Mouse (Mus musculus): ENCODE results near the gene Hpse2.

DNA sequence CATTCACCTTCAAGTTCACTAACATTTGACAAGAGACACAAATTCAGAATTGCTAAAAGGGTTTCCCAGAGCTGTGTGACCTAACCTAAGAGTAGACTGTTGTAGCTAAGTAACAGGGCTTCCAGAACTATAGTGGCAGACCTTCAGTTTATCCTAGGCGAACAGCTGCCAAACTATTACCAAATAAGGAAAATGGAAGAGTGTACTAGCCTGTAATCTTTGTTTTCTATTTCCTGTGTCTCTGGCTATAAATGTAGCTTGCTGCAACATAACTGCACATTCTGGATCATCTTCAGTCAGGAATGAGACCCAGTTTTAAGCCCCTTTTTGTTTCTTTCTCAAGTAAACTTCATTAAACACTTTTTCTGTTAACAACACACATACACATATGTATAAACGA is 324.0 kb downstream of the Hpse2 start:
- TF ChIP-seq GATA1 (IDR thresholded peaks at IDR 0.05; ENCODE audit: low read length): no peak
- TF ChIP-seq TAL1 (IDR thresholded peaks at IDR 0.05; ENCODE audit: low read length): no peak
